Mouse (Mus musculus): ENCODE measurements around the gene Plxnd1. TPM values are rescaled to one million over a fixed set of nuclear protein-coding genes. Genes with fewer than 3 reads are reported as not detected.

Plxnd1 gene
- total and polyA plus RNA-seq, 3 experiments: 27.7 to 73.8 (median 63.2) TPM

DNA sequence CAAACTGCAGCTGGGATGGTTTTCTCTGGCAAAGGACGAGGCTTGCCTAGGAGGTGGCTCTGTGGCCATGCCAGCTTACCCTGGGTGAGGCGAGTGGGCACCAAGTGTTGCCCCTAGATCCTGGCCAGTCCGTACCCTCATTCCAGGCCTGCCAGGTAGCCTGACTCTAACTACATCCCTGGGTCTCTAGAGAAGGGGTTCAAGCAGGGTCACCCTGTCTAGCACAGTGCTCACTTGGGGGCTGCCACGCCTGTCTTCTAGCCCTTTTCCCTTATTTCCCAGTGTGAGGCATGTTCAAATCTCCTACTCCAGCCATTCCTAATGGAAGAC is 11.1 kb upstream of the Plxnd1 start:
- peaks cover 14 to 35% of the 10 kb centered on the region in 2 experiments for H3K4me1 ChIP-seq (ENCODE audit: control insufficient read depth in 1 of 2, insufficient read depth in 2 of 2)
- no peak overlapping the region for H3K9ac ChIP-seq (ENCODE audit: insufficient read depth, low read depth)
- H3K27me3 ChIP-seq (replicated peaks): no peaks in the 10 kb centered on the region
- no peak overlapping the region for H3K4me2 ChIP-seq (ENCODE audit: insufficient read depth, low read depth, poor library complexity, severe bottlenecking)
- H3K36me3 ChIP-seq (replicated peaks in 1 of 2; ENCODE audit: control insufficient read depth in 1 of 2, insufficient read depth in 1 of 2, low read length in 1 of 2): no peaks in the 10 kb centered on the region
- TF ChIP-seq NRF1 (IDR thresholded peaks at IDR 0.05; ENCODE audit: low read depth, low read length) (no peak), EP300 (IDR thresholded peaks at IDR 0.05; ENCODE audit: low read length) (no peak), TBP (conservative IDR thresholded peaks at IDR 0.05; ENCODE audit: low read depth, low read length) (no peak), RAD21 (IDR thresholded peaks at IDR 0.05; ENCODE audit: low read depth, low read length) (no peak), ETS1 (conservative IDR thresholded peaks at IDR 0.05; ENCODE audit: low read depth, low read length) (no peak), SIN3A (IDR thresholded peaks at IDR 0.05; ENCODE audit: low read length) (no peak), MXI1 (IDR thresholded peaks at IDR 0.05; ENCODE audit: low read depth, low read length) (no peak), MYC (IDR thresholded peaks at IDR 0.05; ENCODE audit: low read depth, low read length) (no peak), MAZ (IDR thresholded peaks at IDR 0.05; ENCODE audit: low read depth, low read length) (no peak), ZNF384 (IDR thresholded peaks at IDR 0.05; ENCODE audit: low read depth, low read length) (no peak), POLR2A (IDR thresholded peaks at IDR 0.05; ENCODE audit: low read depth, low read length) (no peak), ELF1 (IDR thresholded peaks at IDR 0.05; ENCODE audit: low read depth, low read length) (no peak), GABPA (IDR thresholded peaks at IDR 0.05; ENCODE audit: insufficient replicate concordance, low read depth, low read length) (no peak), JUND (conservative IDR thresholded peaks at IDR 0.05; ENCODE audit: low read depth, low read length) (no peak)
- DNase-seq (ENCODE audit: extremely low read depth): no peak
- dilution Hi-C loops (cut with MboI; ENCODE audit: extremely low pct_ligation_motif_present, extremely low pct_unique_long_range_greater_than_20kb, low sequenced_read_pairs): no loop called here
- in situ Hi-C loops (cut with MboI; ENCODE audit: low pct_ligation_motif_present, low pct_unique_long_range_greater_than_20kb, low sequenced_read_pairs): loop anchor here (5.0 to 25.0 kb wide), 3 partner anchors 159 to 606 kb away; no protein-coding TSS in a partner anchor
- H3K79me2 ChIP-seq (replicated peaks; ENCODE audit: control insufficient read depth, extremely low read depth, insufficient read depth, poor library complexity, severe bottlenecking): no peaks in the 10 kb centered on the region
- no peak overlapping the region for H3K27ac ChIP-seq (ENCODE audit: insufficient read depth, low read depth)
- no peak overlapping the region for H3K4me3 ChIP-seq (replicated peaks in 1 of 3; ENCODE audit: low read depth in 2 of 3, low read length in 2 of 3, poor library complexity in 1 of 3)
- H3K9me3 ChIP-seq (replicated peaks; ENCODE audit: low read length): no peaks in the 10 kb centered on the region

DNA sequence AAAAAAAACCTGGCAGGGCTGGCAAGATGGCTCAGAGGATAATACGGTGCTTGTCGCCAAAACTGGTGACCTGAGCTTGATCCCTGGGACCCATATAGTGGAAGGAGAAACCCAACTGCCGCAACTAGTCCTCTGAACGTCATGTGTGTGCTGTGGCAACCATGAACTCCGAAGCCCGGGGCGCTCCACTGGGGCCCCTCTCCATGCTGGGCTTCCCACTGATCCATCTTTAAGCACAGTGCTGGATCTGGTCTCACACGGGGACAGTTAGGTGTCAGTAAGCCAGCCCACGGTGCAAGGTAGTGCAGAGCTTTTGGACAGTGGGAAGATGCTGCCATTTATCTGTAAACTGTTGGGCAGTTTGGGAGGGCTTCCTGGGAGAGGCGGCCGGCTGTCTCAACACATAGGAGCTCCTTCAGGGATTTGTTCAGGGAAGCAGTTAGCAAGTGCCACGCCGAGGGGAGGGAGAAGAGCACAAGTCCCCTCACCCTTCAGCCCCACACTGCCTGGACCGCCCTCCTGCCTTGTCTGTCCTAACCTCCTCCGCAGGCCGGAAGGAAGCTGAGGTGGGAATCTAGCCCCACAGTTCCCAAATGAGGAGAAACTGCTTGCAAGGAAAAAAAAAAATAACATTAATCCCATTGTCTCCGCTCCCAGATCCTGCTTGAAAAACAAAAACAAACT is 10.6 kb upstream of the Plxnd1 start:
- H3K79me2 ChIP-seq (replicated peaks; ENCODE audit: control insufficient read depth, extremely low read depth, insufficient read depth, poor library complexity, severe bottlenecking): no peaks in the 10 kb centered on the region
- no peaks in the 10 kb centered on the region for H3K36me3 ChIP-seq (replicated peaks in 1 of 2; ENCODE audit: control insufficient read depth in 1 of 2, insufficient read depth in 1 of 2, low read length in 1 of 2)
- H3K27ac ChIP-seq (ENCODE audit: insufficient read depth, low read depth): no peak overlapping the region
- in situ Hi-C loops (cut with MboI; ENCODE audit: low pct_ligation_motif_present, low pct_unique_long_range_greater_than_20kb, low sequenced_read_pairs) (loop anchor here (5.0 to 25.0 kb wide), 3 partner anchors 158 to 607 kb away; no protein-coding TSS in a partner anchor), dilution Hi-C loops (cut with MboI; ENCODE audit: extremely low pct_ligation_motif_present, extremely low pct_unique_long_range_greater_than_20kb, low sequenced_read_pairs) (no loop called here)
- no peaks in the 10 kb centered on the region for H3K27me3 ChIP-seq (replicated peaks)
- no peak for DNase-seq (ENCODE audit: extremely low read depth)
- H3K9me3 ChIP-seq (replicated peaks; ENCODE audit: low read length): no peaks in the 10 kb centered on the region
- H3K4me3 ChIP-seq (replicated peaks in 1 of 3; ENCODE audit: low read depth in 2 of 3, low read length in 2 of 3, poor library complexity in 1 of 3): no peak overlapping the region
- no peak for TF ChIP-seq ZMIZ1 (IDR thresholded peaks at IDR 0.05; ENCODE audit: low read depth, low read length)
- no peak for TF ChIP-seq CHD2 (IDR thresholded peaks at IDR 0.05; ENCODE audit: low read length)
- no peak for TF ChIP-seq ZNF384 (IDR thresholded peaks at IDR 0.05; ENCODE audit: low read depth, low read length)
- TF ChIP-seq GABPA (IDR thresholded peaks at IDR 0.05; ENCODE audit: insufficient replicate concordance, low read depth, low read length): no peak
- TF ChIP-seq BHLHE40 (IDR thresholded peaks at IDR 0.05; ENCODE audit: low read depth, low read length): no peak
- no peak for TF ChIP-seq E2F4 (IDR thresholded peaks at IDR 0.05; ENCODE audit: insufficient replicate concordance, low read depth, low read length)
- TF ChIP-seq NELFE (IDR thresholded peaks at IDR 0.05; ENCODE audit: low read depth, low read length): no peak
- TF ChIP-seq MYC (IDR thresholded peaks at IDR 0.05; ENCODE audit: low read depth, low read length): no peak
- no peak for TF ChIP-seq KAT2A (IDR thresholded peaks at IDR 0.05; ENCODE audit: insufficient replicate concordance, low read length)
- no peak for TF ChIP-seq JUND (conservative IDR thresholded peaks at IDR 0.05; ENCODE audit: low read depth, low read length)
- TF ChIP-seq HCFC1 (IDR thresholded peaks at IDR 0.05; ENCODE audit: low read depth, low read length): no peak
- TF ChIP-seq ELF1 (IDR thresholded peaks at IDR 0.05; ENCODE audit: low read depth, low read length): no peak
- no peak for TF ChIP-seq MAZ (IDR thresholded peaks at IDR 0.05; ENCODE audit: low read depth, low read length)
- no peak for TF ChIP-seq MAFK (IDR thresholded peaks at IDR 0.05; ENCODE audit: insufficient replicate concordance, low read length)
- TF ChIP-seq SMC3 (IDR thresholded peaks at IDR 0.05; ENCODE audit: low read depth, low read length): no peak
- no peak for TF ChIP-seq MEF2A (IDR thresholded peaks at IDR 0.05; ENCODE audit: borderline replicate concordance, low read depth, low read length)
- TF ChIP-seq ETS1 (conservative IDR thresholded peaks at IDR 0.05; ENCODE audit: low read depth, low read length): no peak
- TF ChIP-seq TCF12 (IDR thresholded peaks at IDR 0.05; ENCODE audit: low read depth, low read length): no peak
- peaks cover 14 to 35% of the 10 kb centered on the region in 2 experiments for H3K4me1 ChIP-seq (ENCODE audit: control insufficient read depth in 1 of 2, insufficient read depth in 2 of 2)
- no peak overlapping the region for H3K9ac ChIP-seq (ENCODE audit: insufficient read depth, low read depth)
- no peak overlapping the region for H3K4me2 ChIP-seq (ENCODE audit: insufficient read depth, low read depth, poor library complexity, severe bottlenecking)

Measured in CH12.LX (cell line).